Mouse (Mus musculus): ENCODE results near the gene Ksr1. TPM values are rescaled to one million over a fixed set of nuclear protein-coding genes. Genes with fewer than 3 reads are reported as not detected.

The Ksr1 gene
- total RNA-seq, 4 experiments from 2014 or later = 5.9 to 8.2 (median 6.5) TPM

GRCm38 (mm10) chr11:79125775-79126174 is 20.4 kb downstream of the Ksr1 start:
- DNase-seq (ENCODE audit: low spot score) = no peak

- DNase-seq (ENCODE audit: low spot score) = no peak
Observed at GRCm38 (mm10) chr11:79122556-79122955, 23.7 kb downstream of the Ksr1 start.

- DNase-seq (ENCODE audit: low spot score) = no peak
Observed at GRCm38 (mm10) chr11:79120087-79120486, 26.1 kb downstream of the Ksr1 start.

GRCm38 (mm10) chr11:79118918-79119377 is 27.3 kb downstream of the Ksr1 start:
- DNase-seq (ENCODE audit: low spot score) = no peak

- DNase-seq (ENCODE audit: low spot score) = no peak
Observed at GRCm38 (mm10) chr11:79116665-79117064, 29.5 kb downstream of the Ksr1 start.

- DNase-seq (ENCODE audit: low spot score) = no peak
Observed at GRCm38 (mm10) chr11:79115659-79116058, 30.5 kb downstream of the Ksr1 start.

GRCm38 (mm10) chr11:79114061-79114460 is 32.1 kb downstream of the Ksr1 start:
- no peak for DNase-seq (ENCODE audit: low spot score)

GRCm38 (mm10) chr11:79113397-79113796 is 32.8 kb downstream of the Ksr1 start:
- no peak for DNase-seq (ENCODE audit: low spot score)

GRCm38 (mm10) chr11:79112559-79113302 is 33.5 kb downstream of the Ksr1 start:
- DNase-seq (ENCODE audit: low spot score) = no peak

- no peak for DNase-seq (ENCODE audit: low spot score)
Observed at GRCm38 (mm10) chr11:79111864-79112558, 34.2 kb downstream of the Ksr1 start.

- no peak for DNase-seq (ENCODE audit: low spot score)
Observed at GRCm38 (mm10) chr11:79110446-79110845, 35.8 kb downstream of the Ksr1 start.

- no peak for DNase-seq (ENCODE audit: low spot score)
Observed at GRCm38 (mm10) chr11:79107934-79108333, 38.3 kb downstream of the Ksr1 start.

- no peak for DNase-seq (ENCODE audit: low spot score)
Observed at GRCm38 (mm10) chr11:79104998-79105397, 41.2 kb downstream of the Ksr1 start.

GRCm38 (mm10) chr11:79104538-79104937 is 41.7 kb downstream of the Ksr1 start:
- no peak for DNase-seq (ENCODE audit: low spot score)

- DNase-seq (ENCODE audit: low spot score) = no peak
Observed at GRCm38 (mm10) chr11:79104096-79104495, 42.1 kb downstream of the Ksr1 start.

- no peak for DNase-seq (ENCODE audit: low spot score)
Observed at GRCm38 (mm10) chr11:79103461-79103869, 42.7 kb downstream of the Ksr1 start.

- no peak for DNase-seq (ENCODE audit: low spot score)
Observed at GRCm38 (mm10) chr11:79102280-79102679, 43.9 kb downstream of the Ksr1 start.

- no peak for DNase-seq (ENCODE audit: low spot score)
Observed at GRCm38 (mm10) chr11:79101568-79101967, 44.6 kb downstream of the Ksr1 start.

GRCm38 (mm10) chr11:79099032-79099431 is 47.2 kb downstream of the Ksr1 start:
- DNase-seq (ENCODE audit: low spot score) = no peak

GRCm38 (mm10) chr11:79097736-79098135 is 48.5 kb downstream of the Ksr1 start:
- no peak for DNase-seq (ENCODE audit: low spot score)

GRCm38 (mm10) chr11:79096673-79097072 is 49.5 kb downstream of the Ksr1 start:
- DNase-seq (ENCODE audit: low spot score) = no peak

GRCm38 (mm10) chr11:79095713-79096112 is 50.5 kb downstream of the Ksr1 start:
- no peak for DNase-seq (ENCODE audit: low spot score)

- DNase-seq (ENCODE audit: low spot score) = peak; percentile 78
Observed at GRCm38 (mm10) chr11:79094727-79095126, 51.5 kb downstream of the Ksr1 start.
